Mouse (Mus musculus) thymus, adult 2 months (tissue): ENCODE data around the gene Fanca.

Experiments used
- CTCF ChIP-seq: fragments of 200-500 bp; IDR thresholded peaks from 2 replicates; pipeline ENCODE4 v1.5.1; 2012; ENCODE audit warnings: mild to moderate bottlenecking, control low read depth, low read length, moderate library complexity, borderline replicate concordance; ENCODE audit not compliant: control insufficient read depth, poor library complexity, insufficient read depth; ENCODE audit errors: extremely low read depth
- POLR2A ChIP-seq: fragments of 200-500 bp; IDR thresholded peaks from 2 replicates; pipeline ENCODE4 v1.6.1; 2012; ENCODE audit warnings: mild to moderate bottlenecking, low read length, control low read depth, moderate library complexity; ENCODE audit not compliant: control insufficient read depth, poor library complexity, insufficient read depth; ENCODE audit errors: extremely low read depth

DNA sequence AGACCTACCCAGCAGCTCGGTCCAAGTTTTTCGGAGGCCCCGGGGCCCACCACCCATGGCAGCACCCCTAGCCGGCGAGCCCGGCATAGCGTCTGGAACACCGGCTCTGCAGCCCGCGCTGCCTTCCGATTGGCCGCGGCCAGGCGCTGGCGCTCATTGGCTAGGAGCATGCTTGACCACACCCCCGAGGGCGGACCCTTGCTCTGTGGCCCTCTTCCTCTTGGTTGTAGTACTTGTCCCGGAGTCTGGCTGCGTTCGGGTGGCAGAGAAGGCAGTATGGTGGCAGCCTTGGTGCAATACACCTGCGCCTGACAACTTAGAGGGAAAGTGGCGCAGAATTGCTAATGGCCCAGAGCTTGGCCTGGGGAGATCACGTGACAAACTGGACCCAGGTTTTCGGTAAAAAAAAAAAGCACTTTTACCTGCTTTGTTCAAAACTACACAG lies at the start of gene Fanca:
- TF ChIP-seq CTCF (peak; percentile 78), POLR2A (peak; percentile 82)
